Mouse (Mus musculus): ENCODE measurements around the gene Fkbpl.

- TF ChIP-seq CTCF (IDR thresholded peaks at IDR 0.05; ENCODE audit: low read depth) (no peak), EP300 (IDR thresholded peaks at IDR 0.05; ENCODE audit: low read depth) (no peak)
These were observed 25.7 kb downstream of the Fkbpl start, which contains the start of gene Tnxb for GRCm38 (mm10) chr17:34670235-34670634.
